Mouse (Mus musculus): Measurements from ENCODE around the gene Cxcl14.

Gene Cxcl14

GRCm38 (mm10) chr13:56289261-56289660, 7.1 kb downstream of the Cxcl14 start:
- no peak for DNase-seq (ENCODE audit: low spot score in 2 of 2)

GRCm38 (mm10) chr13:56288601-56289000, 7.8 kb downstream of the Cxcl14 start:
- DNase-seq (ENCODE audit: low spot score in 2 of 2): no peak

- DNase-seq (ENCODE audit: low spot score in 2 of 2): no peak
Observed at GRCm38 (mm10) chr13:56287091-56287490, 9.3 kb downstream of the Cxcl14 start.

GRCm38 (mm10) chr13:56283321-56283720, 13.0 kb downstream of the Cxcl14 start:
- DNase-seq (ENCODE audit: low spot score in 2 of 2): no peak

- no peak for DNase-seq (ENCODE audit: low spot score in 2 of 2)
Observed at GRCm38 (mm10) chr13:56280356-56280755, 16.0 kb downstream of the Cxcl14 start.

- DNase-seq (ENCODE audit: low spot score in 2 of 2): peak; percentile 92 to 94
Observed at GRCm38 (mm10) chr13:56279439-56279838, 16.9 kb downstream of the Cxcl14 start.

GRCm38 (mm10) chr13:56275171-56275570, 21.2 kb downstream of the Cxcl14 start:
- no peak for DNase-seq (ENCODE audit: low spot score in 2 of 2)

GRCm38 (mm10) chr13:56270124-56270523, 26.2 kb downstream of the Cxcl14 start:
- DNase-seq (ENCODE audit: low spot score in 2 of 2): no peak

GRCm38 (mm10) chr13:56267396-56267795, 29.0 kb downstream of the Cxcl14 start:
- no peak for DNase-seq (ENCODE audit: low spot score in 2 of 2)

GRCm38 (mm10) chr13:56266435-56266834, 29.9 kb downstream of the Cxcl14 start:
- peak in 1 of 2 experiments; percentile 37 for DNase-seq (ENCODE audit: low spot score in 2 of 2)

GRCm38 (mm10) chr13:56265661-56266060, 30.7 kb downstream of the Cxcl14 start:
- DNase-seq (ENCODE audit: low spot score in 2 of 2): peak; percentile 52 to 60

- DNase-seq (ENCODE audit: low spot score in 2 of 2): no peak
Observed at GRCm38 (mm10) chr13:56262269-56262668, 34.1 kb downstream of the Cxcl14 start.

- DNase-seq (ENCODE audit: low spot score in 2 of 2): no peak
Observed at GRCm38 (mm10) chr13:56260344-56260780, 36.0 kb downstream of the Cxcl14 start.

GRCm38 (mm10) chr13:56259926-56260250, 36.5 kb downstream of the Cxcl14 start:
- DNase-seq (ENCODE audit: low spot score in 2 of 2): no peak

GRCm38 (mm10) chr13:56259021-56259925, 37.1 kb downstream of the Cxcl14 start:
- DNase-seq (ENCODE audit: low spot score in 2 of 2): no peak

- DNase-seq (ENCODE audit: low spot score in 2 of 2): no peak
Observed at GRCm38 (mm10) chr13:56258196-56259020, 37.9 kb downstream of the Cxcl14 start.

GRCm38 (mm10) chr13:56257469-56258153, 38.7 kb downstream of the Cxcl14 start:
- DNase-seq (ENCODE audit: low spot score in 2 of 2): no peak

GRCm38 (mm10) chr13:56256716-56257299, 39.5 kb downstream of the Cxcl14 start:
- no peak for DNase-seq (ENCODE audit: low spot score in 2 of 2)

GRCm38 (mm10) chr13:56253379-56253778, 43.0 kb downstream of the Cxcl14 start:
- no peak for DNase-seq (ENCODE audit: low spot score in 2 of 2)

- DNase-seq (ENCODE audit: low spot score in 2 of 2): no peak
Observed at GRCm38 (mm10) chr13:56252783-56253182, 43.6 kb downstream of the Cxcl14 start.

- DNase-seq (ENCODE audit: low spot score in 2 of 2): peak in 1 of 2 experiments; percentile 20
Observed at GRCm38 (mm10) chr13:56251924-56252619, 44.3 kb downstream of the Cxcl14 start, which contains the start of gene Neurog1. Gene Neurog1, minus strand, starts transcription at chr13:56252163.
